Mouse (Mus musculus) limb, embryonic 12.5 days (tissue): Measurements from ENCODE around the gene Ttc8. TPM values are rescaled to one million over a fixed set of nuclear protein-coding genes. Genes with fewer than 3 reads are reported as not detected.

Source experiments
- ATAC-seq: fragments of 200-750 bp; cut with Nextera tagmentation; 2 replicates; pipeline ENCODE4 v1.8.0; 2017; ENCODE audit warnings: low read depth, moderate TSS enrichment; ENCODE audit not compliant: insufficient number of reproducible peaks, insufficient read depth, low FRiP score, low TSS enrichment
- H3K27ac ChIP-seq: fragments of 300-500 bp; sonication (generic); 2 replicates; pipeline ENCODE4 v1.5.1; 2016; ENCODE audit warnings: mild to moderate bottlenecking, moderate library complexity
- H3K27me3 ChIP-seq: fragments of 300-500 bp; sonication (generic); 2 replicates; pipeline ENCODE4 v1.6.1; 2016; ENCODE audit warnings: mild to moderate bottlenecking, moderate library complexity
- H3K36me3 ChIP-seq: fragments of 300-500 bp; sonication (generic); 2 replicates; pipeline ENCODE4 v1.6.1; 2016; ENCODE audit warnings: mild to moderate bottlenecking, moderate library complexity
- H3K4me1 ChIP-seq: fragments of 300-500 bp; sonication (generic); replicated peaks from 2 replicates; pipeline ENCODE4 v1.6.1; 2016
- H3K4me2 ChIP-seq: fragments of 300-500 bp; sonication (generic); 2 replicates; pipeline ENCODE4 v1.6.1; 2016; ENCODE audit warnings: mild to moderate bottlenecking, moderate library complexity
- H3K4me3 ChIP-seq: fragments of 300-500 bp; sonication (generic); replicated peaks from 2 replicates; pipeline ENCODE4 v1.5.1; 2016; ENCODE audit warnings: mild to moderate bottlenecking
- H3K9ac ChIP-seq: fragments of 300-500 bp; sonication (generic); replicated peaks from 2 replicates; pipeline ENCODE4 v1.6.1; 2016; ENCODE audit warnings: mild to moderate bottlenecking, moderate library complexity
- H3K9me3 ChIP-seq: fragments of 300-500 bp; sonication (generic); 2 replicates; pipeline ENCODE4 v1.6.1; 2016; ENCODE audit warnings: mild to moderate bottlenecking, moderate library complexity
- WGBS: fragments of 180-500 bp; shearing (Covaris S2); methylation state at CpG from one replicate; pipeline ENCODE4 v1.1.7; 2016; 5-methylcytosine and 5-hydroxymethylcytosine counted together
- polyA plus RNA-seq: library from polyadenylated mRNA; unstranded; fragments of >200 nt; fragmentation: Nextera tagmentation; extraction: Ambion mirVana; gene quantifications from 2 replicates; pipeline ENCODE4 v1.2.1, GENCODE M21; 2016

The Ttc8 gene
- 33.8 and 38.9 TPM in 2 replicates for polyA plus RNA-seq

DNA sequence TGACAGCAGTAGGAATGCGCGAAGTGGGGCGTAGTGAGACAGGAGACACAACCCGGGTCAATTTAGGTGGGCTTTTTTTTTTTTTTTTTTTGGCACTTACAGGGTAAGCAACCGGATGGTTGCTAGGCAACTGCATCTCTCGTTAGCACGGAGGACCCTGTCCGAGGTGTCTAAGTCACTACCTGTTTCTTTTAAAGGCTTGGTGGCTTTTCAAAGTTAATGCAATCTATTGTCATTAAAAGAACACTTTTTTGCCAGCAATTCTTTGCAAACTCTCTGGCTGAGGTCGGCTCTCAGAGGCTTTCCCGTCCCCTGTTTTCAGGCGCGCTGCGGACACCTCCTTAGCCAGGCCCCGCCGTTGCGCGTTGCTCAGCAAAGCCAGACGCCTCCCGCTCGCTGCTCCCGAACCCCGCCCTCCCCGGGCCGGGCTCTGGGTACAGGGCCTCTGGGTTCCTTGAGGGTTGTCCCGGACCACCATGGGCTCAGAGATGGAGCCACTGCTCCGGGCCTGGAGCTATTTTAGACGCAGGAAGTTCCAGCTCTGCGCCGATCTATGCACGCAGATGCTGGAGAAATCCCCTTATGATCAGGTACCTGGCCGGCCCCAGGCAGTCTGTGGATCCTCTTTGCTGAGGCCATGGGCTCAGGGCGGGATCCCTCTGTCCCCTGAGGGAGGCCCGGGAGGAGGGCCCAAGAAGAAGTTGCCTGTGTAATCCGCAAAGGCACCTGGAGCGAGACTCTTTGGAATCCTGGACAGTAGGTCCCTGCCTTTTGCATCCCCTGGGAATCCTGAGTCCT, at the start of gene Ttc8:
Gene Ttc8, plus strand, starts transcription at position 381 of the 798 bp plus-strand sequence.
- peak within 1 kb of the TSS; percentile 73 for H3K4me2 ChIP-seq
- peaks cover 7% of the 10 kb centered on the region for H3K4me1 ChIP-seq
- H3K9ac ChIP-seq: peak within 1 kb of the TSS; percentile 78
- peak; percentile 99 for ATAC-seq
- H3K4me3 ChIP-seq: peak within 1 kb of the TSS; percentile 67
- H3K27me3 ChIP-seq: peaks cover 6% of the 10 kb centered on the region; the same call in 1 of the 2 replicates
- H3K9me3 ChIP-seq: no peaks in the 10 kb centered on the region
- no peaks in the 10 kb centered on the region for H3K36me3 ChIP-seq
- under 1% methylated on average over 35 of the region's 35 CpGs for WGBS
- peak within 1 kb of the TSS; percentile 85 for H3K27ac ChIP-seq

DNA sequence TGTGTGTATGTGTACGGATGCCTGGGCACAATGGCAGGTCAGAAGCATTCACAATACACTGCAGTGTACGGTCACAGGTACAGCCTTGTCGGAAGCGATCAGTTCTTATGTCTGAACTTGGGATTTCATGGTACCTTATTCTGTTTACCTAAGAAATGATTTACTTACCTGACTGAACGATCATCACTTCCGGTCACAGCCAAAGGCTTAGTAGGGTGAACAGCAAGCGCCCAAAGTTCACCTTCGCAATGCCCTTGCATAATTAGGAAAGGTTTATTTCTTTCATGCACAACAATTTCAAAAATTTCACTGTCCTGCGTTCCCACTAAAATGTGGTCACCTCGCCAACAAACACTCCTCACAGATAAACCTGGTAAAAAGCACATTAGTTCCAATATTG, 47.5 kb upstream of the Ttc8 start:
- Histone ChIP-seq H3K4me3 (no peak overlapping the region), H3K9me3 (no peaks in the 10 kb centered on the region), H3K4me2 (no peak overlapping the region), H3K36me3 (no peaks in the 10 kb centered on the region), H3K4me1 (no peaks in the 10 kb centered on the region), H3K27ac (no peak overlapping the region), H3K9ac (no peak overlapping the region), H3K27me3 (no peaks in the 10 kb centered on the region)
- no peak for ATAC-seq
- 89% methylated on average over 10 of the region's 10 CpGs for WGBS

DNA sequence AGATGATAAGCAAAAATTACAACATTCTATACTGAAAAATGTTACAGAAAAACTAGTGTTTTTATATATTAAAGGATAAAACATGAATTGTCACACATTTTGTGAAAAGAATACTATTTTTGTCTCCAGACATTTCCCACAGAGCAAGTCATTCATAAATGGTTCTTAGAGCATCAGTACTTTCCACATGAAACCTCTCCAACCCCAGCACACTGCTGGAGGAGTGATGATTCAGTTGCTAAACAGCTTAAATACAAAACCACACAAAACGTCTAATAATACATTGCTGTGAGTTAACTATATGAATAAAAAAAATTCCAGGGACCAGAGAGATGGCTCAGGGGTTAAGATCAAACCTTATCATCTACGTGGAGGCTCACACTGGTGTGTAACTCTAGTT, 45.2 kb upstream of the Ttc8 start:
- no peak overlapping the region for H3K4me3 ChIP-seq
- no peaks in the 10 kb centered on the region for H3K4me1 ChIP-seq
- WGBS: 64% methylated on average over 2 of the region's 2 CpGs
- ATAC-seq: no peak
- H3K27me3 ChIP-seq: no peaks in the 10 kb centered on the region
- H3K9ac ChIP-seq: no peak overlapping the region
- no peaks in the 10 kb centered on the region for H3K9me3 ChIP-seq
- no peak overlapping the region for H3K27ac ChIP-seq
- no peaks in the 10 kb centered on the region for H3K36me3 ChIP-seq
- no peak overlapping the region for H3K4me2 ChIP-seq

DNA sequence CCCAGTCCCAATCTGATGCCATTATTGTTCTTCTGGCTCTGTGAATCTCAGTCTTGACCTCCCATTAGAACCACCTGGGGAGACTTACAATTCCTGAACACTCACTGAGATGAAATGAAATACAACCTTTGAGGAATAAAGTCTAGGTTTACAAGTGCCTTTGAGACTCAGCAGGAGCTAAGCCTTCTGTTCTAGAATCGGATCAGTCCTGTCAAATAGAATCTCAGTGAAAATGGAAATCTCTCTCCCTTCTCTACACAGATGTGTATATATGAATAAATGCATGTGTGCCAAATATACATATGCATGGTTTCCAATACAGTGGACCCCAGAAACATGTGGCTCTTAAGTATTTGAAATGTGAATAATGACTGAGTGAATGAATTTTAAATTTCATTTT, 41.7 kb upstream of the Ttc8 start:
- H3K4me2 ChIP-seq: no peak overlapping the region
- no peaks in the 10 kb centered on the region for H3K36me3 ChIP-seq
- no peak overlapping the region for H3K9ac ChIP-seq
- no peak for ATAC-seq
- H3K4me3 ChIP-seq: no peak overlapping the region
- H3K9me3 ChIP-seq: no peaks in the 10 kb centered on the region
- no peaks in the 10 kb centered on the region for H3K27me3 ChIP-seq
- H3K4me1 ChIP-seq: no peaks in the 10 kb centered on the region
- WGBS: 27% methylated on average over 1 of the region's 1 CpGs
- no peak overlapping the region for H3K27ac ChIP-seq

DNA sequence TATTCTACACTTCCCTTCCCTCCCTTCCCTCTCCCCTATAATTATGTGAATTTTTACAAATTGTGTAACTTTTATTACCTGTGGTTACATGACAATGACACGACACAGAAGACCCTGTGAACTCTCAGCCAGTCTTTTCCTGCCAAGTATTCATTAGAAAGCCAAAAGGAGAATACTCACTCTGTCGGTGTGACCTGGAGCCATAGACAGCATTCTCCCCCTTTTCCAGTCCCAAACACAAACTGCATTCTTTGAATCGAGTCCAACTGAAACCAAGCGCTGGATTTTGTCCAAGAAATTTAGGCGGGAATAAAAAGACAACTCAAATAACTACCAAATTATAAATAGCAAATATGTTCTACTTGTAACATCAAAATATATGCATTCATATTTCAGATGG, 38.6 kb upstream of the Ttc8 start:
- no peak overlapping the region for H3K4me2 ChIP-seq

DNA sequence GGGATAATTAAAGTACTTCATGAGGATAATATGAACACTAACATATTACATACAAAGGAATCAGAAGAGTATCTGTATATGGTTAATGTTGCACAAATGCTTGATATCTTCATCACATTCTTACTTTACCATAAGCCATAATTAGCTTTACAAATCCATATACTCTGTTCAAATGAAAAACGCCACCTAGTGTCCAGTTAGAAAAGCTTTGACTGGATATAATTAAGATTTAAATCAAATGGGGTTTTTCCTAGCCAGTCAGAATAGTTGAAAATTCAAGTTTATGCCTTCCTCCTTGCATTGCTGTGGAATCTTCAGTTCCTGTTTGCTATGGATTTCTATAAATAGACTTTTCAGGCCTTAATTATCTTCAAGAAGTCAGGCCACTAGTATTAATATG, 35.9 kb upstream of the Ttc8 start:
- ATAC-seq: no peak
- no peak overlapping the region for H3K4me2 ChIP-seq
- H3K4me1 ChIP-seq: no peaks in the 10 kb centered on the region
- no peaks in the 10 kb centered on the region for H3K27me3 ChIP-seq
- H3K27ac ChIP-seq: no peak overlapping the region
- H3K36me3 ChIP-seq: no peaks in the 10 kb centered on the region
- no peaks in the 10 kb centered on the region for H3K9me3 ChIP-seq
- H3K4me3 ChIP-seq: no peak overlapping the region
- H3K9ac ChIP-seq: no peak overlapping the region
- 2% methylated on average over 1 of the region's 1 CpGs for WGBS

More for the DNA sequence above, 38.6 kb upstream of the Ttc8 start:
- Histone ChIP-seq H3K4me3 (no peak overlapping the region), H3K4me1 (no peaks in the 10 kb centered on the region), H3K9me3 (no peaks in the 10 kb centered on the region), H3K36me3 (no peaks in the 10 kb centered on the region), H3K27me3 (no peaks in the 10 kb centered on the region), H3K27ac (no peak overlapping the region), H3K9ac (no peak overlapping the region)
- ATAC-seq: no peak
- WGBS: 75% methylated on average over 5 of the region's 5 CpGs

DNA sequence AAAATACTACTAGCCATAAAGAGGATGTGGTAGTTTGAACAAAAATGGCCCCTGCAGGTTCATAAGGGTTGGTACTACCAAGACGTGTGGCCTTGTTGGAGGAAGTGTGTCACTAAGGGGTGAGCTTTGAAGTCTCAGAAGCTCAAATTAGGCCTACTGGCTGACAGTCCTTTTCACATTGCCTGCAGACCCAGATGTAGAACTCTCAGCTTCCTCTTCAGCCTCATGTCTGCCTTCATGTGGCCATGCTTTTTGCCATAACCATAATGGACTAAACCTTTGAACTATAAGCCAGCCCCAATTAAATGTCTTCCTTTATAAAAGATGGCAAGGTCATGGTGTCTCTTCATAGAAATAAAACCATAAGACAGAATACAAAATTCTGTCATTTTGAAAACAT, 23.6 kb upstream of the Ttc8 start:
- Histone ChIP-seq H3K27ac (no peak overlapping the region), H3K4me2 (no peak overlapping the region), H3K4me1 (0 out of 2 replicates have a peak, but pooled peaks cover 3% of the 10 kb centered on the region), H3K9ac (no peak overlapping the region), H3K27me3 (peaks cover 24% of the 10 kb centered on the region), H3K4me3 (no peak overlapping the region), H3K36me3 (no peaks in the 10 kb centered on the region), H3K9me3 (no peaks in the 10 kb centered on the region)
- ATAC-seq: no peak
- WGBS: 37% methylated on average over 1 of the region's 1 CpGs

DNA sequence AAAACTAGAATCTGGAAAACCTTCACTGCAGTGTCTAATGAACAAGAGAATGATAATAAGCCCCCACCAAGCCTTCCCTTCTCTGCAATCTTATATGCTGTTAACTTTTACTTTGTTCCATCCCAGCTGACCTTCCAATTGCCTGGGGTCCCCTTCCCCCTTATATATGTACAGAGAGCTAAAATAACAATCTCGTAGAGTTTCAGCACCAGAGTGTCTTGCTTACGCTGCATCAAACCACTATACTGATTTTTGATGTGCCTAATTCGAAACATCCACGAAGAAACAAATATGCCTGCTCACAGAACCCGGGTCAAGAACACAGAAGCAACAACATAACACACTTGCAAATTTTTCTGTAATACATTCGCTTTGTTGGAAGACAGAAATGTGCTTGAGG, 20.7 kb upstream of the Ttc8 start:
- no peak for ATAC-seq
- 69% methylated on average over 6 of the region's 6 CpGs for WGBS
- no peaks in the 10 kb centered on the region for H3K9me3 ChIP-seq
- no peak overlapping the region for H3K9ac ChIP-seq
- 0 out of 2 replicates have a peak, but pooled peaks cover 3% of the 10 kb centered on the region for H3K4me1 ChIP-seq
- H3K4me2 ChIP-seq: no peak overlapping the region; the same call in 1 of the 2 replicates
- no peak overlapping the region for H3K4me3 ChIP-seq
- H3K36me3 ChIP-seq: no peaks in the 10 kb centered on the region
- no peak overlapping the region for H3K27ac ChIP-seq
- H3K27me3 ChIP-seq: peaks cover 24% of the 10 kb centered on the region

DNA sequence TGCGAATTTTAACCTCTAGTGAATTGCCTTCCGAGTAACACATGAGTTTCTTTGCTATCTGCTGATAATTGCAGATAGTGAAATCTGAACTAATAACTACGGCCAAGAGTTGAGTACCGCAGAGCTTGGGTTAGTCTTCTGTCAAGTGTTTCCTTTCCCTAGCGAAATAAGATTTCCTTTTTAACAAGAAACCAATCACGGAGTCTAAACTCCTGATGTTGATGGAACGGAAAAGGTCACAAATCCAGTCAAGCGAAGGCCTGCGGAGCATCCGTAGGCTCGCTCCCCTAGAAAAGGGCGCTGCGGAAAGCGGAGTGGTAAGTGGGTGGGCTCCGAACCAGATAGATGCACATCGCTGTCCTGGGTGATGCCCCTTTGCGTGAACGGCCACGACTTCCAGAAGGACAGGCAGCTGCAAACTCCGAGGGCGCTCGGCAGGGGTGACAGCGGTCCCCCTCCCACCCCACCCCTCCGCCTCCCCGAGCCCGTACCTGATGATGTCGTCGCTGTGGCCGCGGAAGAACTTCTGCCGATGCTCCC, 20.0 kb upstream of the Ttc8 start:
- Histone ChIP-seq H3K27ac (no peak overlapping the region), H3K9me3 (no peaks in the 10 kb centered on the region), H3K4me2 (peak overlapping the region; percentile 88), H3K27me3 (peaks cover 24% of the 10 kb centered on the region), H3K4me3 (peak overlapping the region; percentile 75), H3K4me1 (0 out of 2 replicates have a peak, but pooled peaks cover 3% of the 10 kb centered on the region), H3K36me3 (no peaks in the 10 kb centered on the region), H3K9ac (peak overlapping the region; percentile 61)
- 0 out of 2 replicates have a peak, but pooled peaks have one; percentile 32 for ATAC-seq
- 5% methylated on average over 31 of the region's 31 CpGs for WGBS

DNA sequence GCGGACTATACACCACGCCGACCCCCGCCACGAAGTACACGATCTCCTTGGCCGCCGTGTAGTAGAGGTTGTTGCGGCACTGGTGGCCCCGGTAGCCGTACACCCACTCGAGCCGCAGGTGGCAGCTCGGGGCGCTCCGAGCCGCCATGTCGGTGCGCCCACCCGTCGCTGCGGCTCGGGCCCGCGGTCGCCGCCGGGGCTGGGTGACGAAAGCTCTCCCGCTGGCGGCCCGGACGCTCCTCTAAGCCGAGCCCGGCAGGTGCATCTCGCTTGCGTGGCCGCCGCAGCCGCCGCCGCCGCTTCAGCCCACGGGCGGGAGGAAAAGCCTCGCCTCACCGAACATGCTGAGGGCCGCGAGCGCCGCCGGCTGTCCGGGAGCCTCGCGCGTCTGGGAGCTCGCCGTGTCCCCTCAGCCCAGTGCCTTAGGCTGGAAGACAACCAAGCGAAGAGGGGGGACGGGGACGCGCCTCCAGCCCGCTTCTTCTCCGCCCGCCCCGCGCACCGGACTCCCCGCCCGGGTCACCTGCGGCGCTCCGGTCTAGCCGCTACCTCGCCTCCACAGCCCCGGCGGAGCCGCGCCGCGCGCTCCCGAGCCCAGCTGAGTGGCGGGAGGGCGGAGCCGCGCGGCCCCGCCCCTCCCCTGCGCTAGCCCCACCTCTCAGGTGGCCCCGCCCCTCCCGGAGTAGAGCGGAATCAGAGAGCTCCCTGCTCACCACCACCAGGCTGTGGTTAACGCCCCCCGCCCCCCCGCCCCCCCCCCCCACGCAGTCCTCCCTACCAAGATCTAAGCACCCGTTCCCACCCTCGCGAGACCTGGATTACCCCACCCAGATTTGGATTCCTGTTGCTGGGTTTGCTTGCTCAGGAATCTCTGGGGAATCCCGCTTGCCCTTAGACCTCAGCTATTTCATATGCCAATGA, 19.2 kb upstream of the Ttc8 start, which contains the start of gene Eml5:
Gene Eml5, minus strand, starts transcription at position 604 of the 921 bp plus-strand sequence.
- no peaks in the 10 kb centered on the region for H3K36me3 ChIP-seq
- peak; percentile 84 for ATAC-seq
- H3K4me1 ChIP-seq: 0 out of 2 replicates have a peak, but pooled peaks cover 3% of the 10 kb centered on the region
- under 1% methylated on average over 93 of the region's 101 CpGs for WGBS
- H3K4me2 ChIP-seq: peak within 1 kb of the TSS; percentile 88
- no peak within 1 kb of the TSS for H3K27ac ChIP-seq
- H3K4me3 ChIP-seq: peak within 1 kb of the TSS; percentile 75
- no peaks in the 10 kb centered on the region for H3K9me3 ChIP-seq
- H3K27me3 ChIP-seq: peaks cover 24% of the 10 kb centered on the region
- peak within 1 kb of the TSS; percentile 61 for H3K9ac ChIP-seq

DNA sequence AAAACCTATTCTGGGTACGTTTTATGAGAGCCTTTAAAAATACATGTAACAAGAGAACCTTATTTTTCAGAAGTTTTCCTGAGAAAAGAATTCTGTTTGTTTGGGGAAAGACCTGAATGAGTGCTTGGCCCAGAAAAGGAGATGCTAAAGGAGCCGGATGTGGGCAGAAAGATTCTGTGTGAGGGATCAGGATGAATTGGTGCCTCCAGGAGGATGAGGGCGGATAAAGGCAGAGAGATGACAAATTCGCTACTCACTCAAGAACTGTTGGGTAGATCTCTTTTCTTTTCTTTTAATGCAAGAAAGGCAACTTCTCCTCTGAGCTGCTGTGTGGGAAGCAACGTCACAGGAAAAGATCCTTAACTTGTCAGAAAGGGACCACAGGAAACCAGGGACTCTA, 14.9 kb upstream of the Ttc8 start:
- ATAC-seq: no peak
- H3K27ac ChIP-seq: no peak overlapping the region
- peaks cover 11% of the 10 kb centered on the region for H3K27me3 ChIP-seq
- H3K4me1 ChIP-seq: 0 out of 2 replicates have a peak, but pooled peaks cover 3% of the 10 kb centered on the region
- no peaks in the 10 kb centered on the region for H3K36me3 ChIP-seq
- 72% methylated on average over 5 of the region's 5 CpGs for WGBS
- H3K4me2 ChIP-seq: no peak overlapping the region
- no peaks in the 10 kb centered on the region for H3K9me3 ChIP-seq
- no peak overlapping the region for H3K9ac ChIP-seq
- H3K4me3 ChIP-seq: no peak overlapping the region
